Mouse (Mus musculus) monocyte, adult 5-6 weeks (primary cell): Measurements from ENCODE around the gene Ciapin1. TPM values are rescaled to one million over a fixed set of nuclear protein-coding genes. Genes with fewer than 3 reads are reported as not detected.

ENCODE experiments used
- ATAC-seq: fragments of 153-309, 156-312 bp; replicated peaks from 2 replicates; pipeline ENCODE4 v1.8.0; 2017; ENCODE audit warnings: mild to moderate bottlenecking; ENCODE audit not compliant: low TSS enrichment, insufficient number of reproducible peaks, severe bottlenecking, poor library complexity, low FRiP score
- total RNA-seq: library from RNA; stranded (forward); fragments of 200-1000, 200-491, 200-594 nt; gene quantifications from 3 replicates; pipeline ENCODE4 v1.2.3, GENCODE M21; 2017

Gene Ciapin1
- 17.0 to 23.7 TPM (median 17.3 TPM) in 3 replicates for total RNA-seq

DNA sequence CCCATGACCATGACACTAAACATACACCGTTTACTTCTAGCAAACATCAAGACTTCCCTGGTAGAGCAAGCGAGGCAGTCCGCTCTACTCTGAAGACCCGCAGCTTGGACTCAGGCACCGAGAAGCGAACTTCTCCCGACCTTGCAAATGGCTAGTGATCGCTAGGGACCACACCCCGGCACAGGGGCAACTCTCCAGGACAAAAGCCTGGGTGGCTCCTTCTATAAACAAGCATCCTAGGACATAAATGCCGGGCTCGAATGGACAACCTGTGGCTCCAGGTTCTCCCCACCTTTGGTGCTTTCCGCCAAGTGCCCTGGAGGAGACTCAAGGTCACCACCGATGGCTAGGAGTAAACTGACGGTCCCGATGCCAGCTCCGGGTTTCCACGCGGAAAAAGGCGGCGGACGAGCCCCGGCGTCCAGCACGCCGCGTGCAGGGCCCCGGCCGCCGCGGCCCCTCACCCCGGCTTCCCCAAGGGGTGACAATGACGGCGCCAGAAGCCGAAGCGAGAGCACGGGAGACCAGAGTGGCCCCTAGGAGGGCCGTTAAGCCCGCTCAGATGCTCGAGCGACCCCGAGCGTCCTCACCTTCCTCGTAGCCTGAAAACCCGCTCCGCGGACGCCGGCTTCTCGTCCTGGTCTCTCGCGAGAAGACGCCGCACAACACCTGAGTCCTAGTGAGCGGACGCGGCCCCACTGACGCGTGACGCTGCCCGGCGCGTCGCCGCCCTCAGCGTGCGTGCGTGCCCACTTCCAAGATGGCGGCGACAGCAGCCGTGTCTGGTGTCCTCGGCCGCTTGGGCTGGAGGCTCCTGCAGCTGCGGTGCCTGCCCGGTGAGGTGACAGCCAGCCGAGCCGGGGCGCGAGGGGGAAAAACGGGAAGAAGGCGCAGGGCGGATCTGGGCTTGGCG is at the start of gene Ciapin1, which contains the start of gene Coq9:
Gene Ciapin1 (minus strand): TSS at position 697 of the 913 bp plus-strand sequence.
Gene Coq9 (plus strand): TSS at position 660 of the 913 bp plus-strand sequence.
- ATAC-seq = peak; percentile 97

DNA sequence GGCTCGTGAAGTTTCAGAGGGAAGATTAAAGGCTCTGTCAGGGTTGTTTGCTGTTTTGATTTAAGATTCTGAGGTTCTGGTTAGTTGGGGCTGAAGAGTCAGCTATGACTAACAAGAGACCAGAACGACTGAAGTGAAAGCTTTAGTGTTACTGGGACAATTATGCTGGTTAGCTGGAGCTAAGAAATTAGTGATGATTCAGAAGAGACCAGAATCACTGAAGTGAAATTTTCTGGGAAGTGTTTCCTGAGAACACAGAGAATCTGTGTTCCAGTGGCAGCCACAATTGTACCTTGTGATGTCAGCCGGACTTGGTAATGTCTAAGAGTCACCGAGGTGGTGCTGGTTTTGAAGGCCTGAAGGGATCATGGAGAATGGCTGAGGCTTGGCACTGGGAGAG is 42.6 kb upstream of the Ciapin1 start:
- ATAC-seq = no peak

DNA sequence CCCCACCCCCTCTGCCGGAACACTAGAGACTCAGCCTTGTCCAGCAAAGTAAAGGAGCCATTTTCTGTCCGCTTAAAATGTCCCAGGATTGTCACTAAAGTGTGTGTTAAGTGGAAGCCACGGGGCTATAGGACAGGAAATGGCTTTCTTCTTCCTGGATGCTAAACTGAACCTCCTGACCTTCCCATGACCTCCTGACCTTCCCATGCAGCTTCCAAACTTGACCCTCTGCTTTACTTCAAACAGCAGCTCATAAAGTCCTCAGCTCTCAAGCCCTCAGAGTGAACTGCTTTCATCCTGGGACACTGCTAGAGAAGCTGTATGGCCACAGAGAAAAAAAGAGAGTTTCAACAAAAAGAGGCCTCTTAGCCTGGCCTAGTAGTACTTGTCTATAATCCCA is 38.7 kb upstream of the Ciapin1 start:
- ATAC-seq = no peak

DNA sequence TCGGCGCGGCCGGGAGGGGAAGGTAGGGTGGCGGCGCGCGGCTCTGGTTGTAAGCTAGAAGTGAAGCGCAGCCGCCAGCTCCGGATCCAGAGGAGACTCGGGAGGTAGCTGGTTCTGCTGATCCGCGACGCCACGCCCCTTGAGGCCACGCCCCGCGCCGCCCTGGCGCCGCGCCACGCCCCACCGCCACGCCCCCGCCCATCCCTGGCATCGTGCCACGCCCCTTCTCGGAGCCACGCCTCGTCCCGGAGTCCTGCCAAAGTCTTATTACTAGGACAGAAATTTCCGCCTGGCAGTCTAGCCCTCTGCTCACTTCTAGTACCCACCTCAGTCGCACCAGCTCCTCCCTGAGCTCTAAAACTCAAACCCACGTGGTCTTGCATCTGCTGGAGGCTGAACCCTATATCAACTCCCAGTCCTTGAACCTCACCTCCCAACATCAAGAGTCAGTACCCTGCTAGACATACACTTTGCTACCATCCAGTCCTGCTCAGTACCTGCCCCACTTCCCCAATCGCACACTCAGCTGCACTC is 38.1 kb upstream of the Ciapin1 start, which contains the start of gene Dok4:
Gene Dok4 (minus strand): TSS at position 134 of the 534 bp plus-strand sequence.
- ATAC-seq = peak; percentile 41

DNA sequence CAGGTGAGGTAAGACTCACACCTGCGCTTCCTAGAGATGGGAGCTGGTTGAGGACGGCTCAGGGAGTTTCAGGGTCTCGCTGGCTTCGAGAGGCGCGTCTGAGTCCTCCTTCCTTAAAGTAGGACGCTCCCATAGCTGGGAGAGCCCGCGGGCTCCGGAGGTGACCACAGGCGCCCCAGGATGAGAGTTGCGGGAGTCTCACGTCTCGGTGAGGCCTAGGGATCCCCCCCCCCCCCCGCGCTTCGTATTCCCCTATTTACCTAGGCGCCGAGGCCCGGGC is 37.7 kb upstream of the Ciapin1 start:
- no peak for ATAC-seq

DNA sequence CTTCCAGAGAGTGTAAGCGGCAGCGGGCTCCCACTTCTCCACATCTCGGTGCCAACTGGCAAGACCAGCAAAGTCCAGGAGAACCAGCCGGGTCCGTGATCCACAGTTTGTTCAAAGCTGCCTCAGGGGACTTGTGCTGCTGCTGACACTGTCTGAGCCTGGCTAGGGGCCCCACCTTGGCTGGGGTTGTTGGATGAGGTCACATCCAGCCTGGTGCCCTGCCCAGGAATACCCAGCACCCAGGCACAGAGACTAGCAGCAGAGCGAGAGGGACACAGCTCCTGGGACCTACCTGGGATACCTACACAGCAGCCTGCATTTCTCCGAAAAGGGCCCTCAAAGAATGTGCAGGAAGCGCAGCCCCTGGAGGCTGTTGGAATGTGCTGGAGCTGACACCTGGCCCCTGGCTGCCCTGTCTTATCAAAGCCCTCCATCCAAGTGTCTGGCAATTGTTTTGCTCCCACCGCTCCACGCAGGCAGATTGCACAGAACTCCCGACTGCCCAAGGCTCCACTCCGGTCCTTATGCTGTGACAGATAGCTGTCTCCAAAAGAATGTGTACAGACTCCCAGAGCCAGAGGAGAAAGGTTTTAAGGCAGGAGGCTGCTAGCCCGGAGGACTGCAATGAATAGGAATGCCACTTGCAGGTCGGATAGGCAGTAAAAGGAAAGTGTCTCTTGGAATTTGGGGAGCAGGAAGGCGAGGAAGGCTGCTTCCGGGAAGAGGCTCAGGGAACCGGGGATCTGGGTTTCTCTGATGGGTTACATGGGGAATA is 37.1 kb upstream of the Ciapin1 start:
- ATAC-seq = no peak

DNA sequence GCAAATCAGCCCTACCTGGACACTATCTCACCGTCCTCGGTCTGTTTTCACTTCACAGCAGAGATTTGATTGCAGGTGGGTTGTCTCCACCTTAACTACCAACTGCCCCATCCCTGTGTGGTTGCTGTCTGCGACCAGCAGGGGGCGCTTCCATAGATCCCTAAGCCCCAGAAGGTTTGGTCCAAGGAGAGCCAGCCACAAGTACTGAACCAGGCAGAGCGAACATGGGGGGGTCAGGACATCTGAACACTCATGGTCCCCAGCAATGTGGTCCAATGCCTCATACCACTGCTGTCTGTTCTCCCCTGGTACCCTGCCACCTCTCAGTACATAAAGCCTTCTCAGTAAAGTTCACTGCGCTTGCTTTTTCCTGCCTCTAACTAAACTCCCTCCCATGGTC is 36.2 kb upstream of the Ciapin1 start:
- peak; percentile 42 for ATAC-seq

DNA sequence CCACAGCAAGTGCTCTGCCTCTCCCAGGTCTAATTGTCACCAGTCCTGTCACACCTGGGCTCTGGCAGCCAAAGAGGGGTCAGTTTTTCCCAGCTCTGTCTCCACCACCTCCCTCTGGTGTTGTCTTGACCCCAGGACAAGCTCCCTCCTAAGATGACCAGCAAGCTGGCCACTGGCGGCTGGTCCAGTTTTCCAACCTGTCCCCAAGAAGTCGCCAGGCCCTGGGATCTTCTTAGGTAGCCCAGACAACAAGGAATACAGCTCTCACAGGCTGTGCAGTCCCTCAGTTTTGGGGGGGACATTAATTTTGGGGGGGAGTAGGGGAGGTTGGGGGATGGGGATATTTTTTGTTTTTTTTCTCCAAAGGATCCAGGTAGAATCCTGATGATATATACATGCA is 34.4 kb upstream of the Ciapin1 start:
- no peak for ATAC-seq

DNA sequence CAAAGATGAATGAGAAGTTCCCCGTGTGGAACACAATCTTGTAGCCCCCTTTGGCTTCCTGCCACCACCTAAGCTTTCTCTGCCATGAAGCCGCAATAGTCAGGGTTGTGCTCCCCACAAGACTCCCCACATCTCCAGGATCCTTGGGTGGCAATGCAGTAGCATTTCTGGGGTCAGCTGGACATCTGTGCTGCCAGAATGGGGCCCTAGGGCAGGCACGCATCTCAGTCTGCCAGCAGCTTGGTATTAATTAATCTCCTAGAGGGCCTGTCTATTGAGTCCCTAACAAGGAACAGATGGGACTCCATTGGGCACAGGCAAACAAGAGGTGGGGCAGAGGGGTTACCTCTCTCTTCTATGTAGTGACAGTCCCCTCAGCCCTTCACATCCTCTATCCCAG is 34.0 kb upstream of the Ciapin1 start:
- ATAC-seq = no peak

DNA sequence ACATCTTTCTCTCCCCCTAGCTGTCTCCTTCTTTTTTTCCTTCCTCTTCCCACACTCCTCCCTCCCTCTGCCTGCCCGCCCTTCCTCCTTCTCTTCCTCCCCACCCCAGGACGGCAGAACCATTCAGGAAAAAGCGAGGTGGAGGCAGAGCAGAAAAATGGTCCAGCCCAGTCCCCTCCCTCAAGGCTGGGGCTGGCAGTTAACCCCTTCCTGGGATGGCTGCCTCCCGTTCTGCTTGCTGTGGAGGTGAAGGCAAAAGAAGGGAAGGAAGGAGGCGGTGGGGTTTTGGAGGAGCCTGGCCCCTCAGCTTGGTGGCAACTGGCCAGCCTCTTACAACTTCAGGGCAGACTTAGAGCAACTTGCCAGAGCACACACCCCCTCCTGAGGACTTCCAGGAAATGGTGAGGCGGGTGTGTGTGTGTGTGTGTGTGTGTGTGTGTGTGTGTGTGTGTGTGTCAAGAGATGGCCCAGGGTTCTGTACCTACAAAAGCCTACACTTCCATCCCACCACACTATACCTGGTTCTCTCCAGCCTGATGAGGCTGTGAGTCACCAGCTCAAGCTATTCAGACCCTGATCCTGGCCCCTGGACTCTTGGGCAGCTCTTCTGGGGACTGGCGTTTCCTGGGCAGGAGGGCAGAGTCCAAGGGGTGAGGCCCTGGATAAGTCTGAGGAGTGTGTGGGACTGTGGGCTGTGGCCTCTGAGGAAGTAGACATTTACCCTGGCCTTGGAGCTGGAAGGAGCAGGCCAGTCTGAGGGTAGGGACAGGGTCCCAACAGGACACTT is 33.1 kb upstream of the Ciapin1 start:
- no peak for ATAC-seq

DNA sequence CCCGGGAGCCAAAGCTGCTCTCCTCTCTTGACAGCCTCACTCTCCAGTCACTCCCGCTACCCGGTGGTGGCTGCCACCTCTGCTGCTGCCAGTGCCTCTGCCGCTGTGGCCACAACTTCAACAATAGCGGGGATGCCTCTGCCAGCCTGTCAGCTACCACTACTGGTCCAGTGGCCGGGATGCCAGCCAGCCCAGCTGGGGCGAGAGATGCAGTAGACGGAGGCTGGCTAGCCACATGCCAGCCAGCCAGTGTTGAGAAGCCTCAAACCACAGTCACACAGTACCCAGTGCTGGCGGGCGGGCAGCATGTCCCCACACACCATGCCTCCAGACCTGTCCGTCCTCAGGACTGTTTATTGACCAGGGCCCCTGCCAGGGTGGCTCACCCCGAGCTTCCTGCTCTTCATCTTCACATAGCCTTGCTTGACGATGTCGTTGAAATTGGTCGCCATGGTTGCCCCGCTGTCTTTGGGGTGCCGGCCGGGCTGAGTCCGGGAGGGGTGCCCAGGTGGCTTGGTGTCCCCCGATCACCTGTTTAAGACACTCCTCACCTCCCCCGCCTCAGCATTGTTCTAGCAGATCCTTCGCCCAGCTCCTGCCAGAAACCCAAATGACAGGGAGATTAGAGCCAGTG is 32.4 kb upstream of the Ciapin1 start:
- ATAC-seq = no peak

DNA sequence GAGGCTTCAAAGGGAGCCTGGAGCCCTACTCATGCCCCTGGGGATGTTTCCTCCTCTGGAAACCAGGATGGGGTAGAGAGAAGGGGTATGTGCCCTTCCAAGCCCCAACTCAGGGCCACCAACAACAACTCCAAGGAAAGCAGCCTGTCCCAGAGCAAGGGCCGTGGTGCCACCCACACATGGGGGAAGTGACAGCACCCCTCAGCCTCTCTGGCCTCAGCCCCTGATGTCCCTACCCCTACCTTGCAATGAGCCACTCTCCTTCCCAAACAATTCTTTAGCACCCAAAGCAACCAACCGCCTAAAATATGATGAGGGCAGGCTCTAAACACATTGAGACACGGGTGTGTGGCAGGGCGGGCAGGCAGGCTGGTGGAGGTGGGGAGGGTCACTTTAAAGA is 31.8 kb upstream of the Ciapin1 start:
- no peak for ATAC-seq

DNA sequence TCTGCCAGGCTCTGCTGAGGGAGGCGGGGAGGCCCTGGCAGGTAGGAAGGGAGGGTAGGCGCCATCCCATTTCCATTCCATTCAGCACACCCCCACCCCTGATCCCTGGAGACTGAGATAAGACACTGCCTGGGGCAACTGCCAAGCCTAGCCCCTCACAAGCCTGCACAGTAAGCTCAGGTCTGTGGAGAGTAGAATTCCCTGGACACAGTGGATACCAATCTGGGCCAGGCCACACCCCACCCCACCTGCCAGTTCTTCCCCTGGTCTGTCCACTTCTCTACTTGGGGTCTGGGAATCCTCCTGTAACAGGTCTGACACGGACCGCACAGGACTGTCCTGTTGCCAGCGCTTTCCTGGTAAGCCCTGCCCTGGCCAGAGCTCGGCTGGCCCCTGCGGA is 31.0 kb upstream of the Ciapin1 start:
- no peak for ATAC-seq

DNA sequence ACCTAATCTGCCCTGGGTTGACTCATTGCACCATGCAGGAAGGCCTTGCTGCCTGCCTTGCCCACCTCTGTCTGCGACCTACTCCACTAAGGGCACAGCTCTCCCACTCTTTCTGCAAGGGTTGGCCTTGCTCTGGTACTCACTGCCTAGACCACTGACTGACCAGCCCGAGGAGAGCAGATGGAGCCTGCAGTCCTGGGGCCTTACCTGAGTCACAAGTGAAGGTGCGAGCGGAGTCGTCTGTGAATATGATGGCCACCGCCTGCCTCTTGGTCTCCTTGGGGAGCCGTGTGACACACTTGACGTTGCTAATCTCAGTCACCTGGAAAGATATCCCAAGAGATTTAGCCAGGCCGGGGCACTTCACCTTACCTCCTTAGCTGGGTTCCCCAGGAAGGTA is 28.8 kb upstream of the Ciapin1 start:
- ATAC-seq = no peak

DNA sequence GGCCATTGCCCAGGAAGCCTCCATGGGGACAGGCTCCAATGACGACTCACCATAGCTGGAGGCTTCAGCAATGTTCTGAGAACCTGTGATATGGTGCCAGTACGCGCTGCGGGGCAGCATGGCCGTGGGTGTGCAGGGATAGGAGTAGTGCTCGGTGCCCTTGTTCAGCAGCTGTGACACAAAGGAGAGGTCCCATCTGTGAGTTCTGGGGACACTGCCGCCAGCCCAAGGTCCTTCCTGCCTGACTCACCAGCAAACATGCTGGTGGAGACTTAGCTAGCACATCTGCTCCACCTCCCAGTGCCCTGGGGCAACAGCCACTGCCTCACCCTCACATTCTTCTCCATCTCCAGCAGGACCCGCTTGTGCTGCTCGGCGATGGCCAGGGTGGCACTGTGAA is 27.1 kb upstream of the Ciapin1 start:
- no peak for ATAC-seq

DNA sequence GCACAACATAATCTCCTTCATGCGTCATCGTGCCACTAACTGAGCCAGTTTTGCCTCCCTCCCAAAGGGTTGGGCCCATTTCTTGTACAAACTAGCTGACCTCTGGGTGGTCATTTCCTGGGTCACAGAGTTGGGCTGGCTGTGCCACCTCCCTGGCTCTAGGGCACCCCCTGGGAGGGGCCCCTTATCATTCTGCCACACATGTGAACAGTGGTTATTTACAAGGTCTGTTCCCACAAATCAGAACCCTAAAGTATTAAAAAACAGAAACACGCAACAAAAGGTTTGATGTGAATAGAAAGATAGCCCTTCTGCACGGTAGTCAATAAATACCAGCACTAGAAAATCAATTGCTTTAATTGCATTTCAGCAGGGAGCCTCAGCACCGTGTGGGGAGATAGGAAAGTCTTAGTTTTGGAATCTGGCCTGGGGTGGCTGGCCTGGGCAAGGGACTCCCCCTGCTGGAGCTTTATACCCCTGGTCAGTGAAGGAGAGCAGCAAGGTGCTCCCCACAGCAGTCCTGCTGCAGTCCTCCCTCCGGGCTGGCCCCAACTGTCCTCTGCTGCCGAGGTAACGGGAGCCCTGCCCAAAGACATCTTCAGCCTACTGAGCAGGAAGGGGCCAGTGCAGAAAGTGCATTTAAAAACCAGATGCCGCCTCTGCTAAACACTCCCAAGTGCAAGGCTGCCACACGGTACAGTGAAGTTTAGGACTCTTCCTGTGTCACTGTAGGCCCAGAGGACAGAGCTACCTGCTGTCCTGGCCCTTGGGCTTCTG is 25.9 kb upstream of the Ciapin1 start:
- no peak for ATAC-seq

DNA sequence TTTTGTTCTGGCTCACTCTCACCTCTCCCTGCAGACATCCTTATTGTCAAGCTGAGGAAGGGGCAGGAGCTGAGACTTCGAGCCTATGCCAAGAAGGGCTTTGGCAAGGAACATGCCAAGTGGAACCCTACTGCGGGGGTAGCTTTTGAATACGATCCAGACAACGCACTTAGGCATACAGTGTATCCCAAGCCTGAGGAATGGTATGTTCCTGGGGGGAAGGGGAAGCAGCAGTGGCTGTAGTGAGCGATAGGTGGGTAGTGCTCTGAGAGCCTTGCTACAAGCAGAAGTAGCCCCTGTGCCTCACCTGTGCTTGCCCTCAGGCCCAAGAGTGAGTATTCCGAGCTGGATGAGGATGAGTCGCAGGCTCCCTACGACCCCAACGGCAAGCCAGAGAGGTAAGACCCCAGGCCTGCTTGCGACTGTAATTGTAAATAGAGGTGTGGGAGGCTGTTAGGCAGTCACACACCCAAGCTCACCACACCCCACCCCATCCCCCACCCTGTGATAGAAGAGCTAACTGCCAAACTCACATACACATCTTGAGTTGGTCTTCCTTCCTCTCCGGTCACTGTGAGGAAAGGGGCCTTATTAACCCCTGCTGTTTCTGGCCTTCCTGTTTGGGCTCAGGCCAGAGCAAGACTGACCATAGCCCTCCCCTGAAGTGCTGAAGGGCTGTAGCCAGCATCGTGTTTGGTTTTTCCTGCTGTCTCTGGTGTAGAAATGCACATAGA is 24.5 kb upstream of the Ciapin1 start:
- no peak for ATAC-seq
